Mouse (Mus musculus) liver, adult 2 months (tissue): Measurements from ENCODE around the gene Prokr2.
A peak's percentile ranks its signal among the peaks of the same experiment; 100 is the strongest.

Source experiments
- CTCF ChIP-seq: fragments of 200-500 bp; IDR thresholded peaks from 2 replicates; pipeline ENCODE4 v1.5.1; 2011; ENCODE audit warnings: low read depth, low read length, control low read depth
- POLR2A ChIP-seq: fragments of 200-500 bp; IDR thresholded peaks from 2 replicates; pipeline ENCODE4 v1.6.1; 2011; ENCODE audit warnings: low read length, control low read depth; ENCODE audit not compliant: insufficient read depth; ENCODE audit errors: extremely low read depth

- peak; percentile 46; the same call in 1 of the 2 replicates for TF ChIP-seq CTCF
- no peak for TF ChIP-seq POLR2A
Observed at GRCm38 (mm10) chr2:132389562-132389961, 4.3 kb upstream of the Prokr2 start.
